Mouse (Mus musculus) embryonic facial prominence, embryonic 11.5 days (tissue): Measurements from ENCODE around the gene Tsfm. TPM values are rescaled to one million over a fixed set of nuclear protein-coding genes. Genes with fewer than 3 reads are reported as not detected.

ENCODE experiments used
- ATAC-seq: fragments of 200-750 bp; cut with Nextera tagmentation; replicated peaks from 2 replicates; pipeline ENCODE4 v1.8.0; 2017; ENCODE audit warnings: low read depth; ENCODE audit not compliant: insufficient number of reproducible peaks, low FRiP score, low TSS enrichment
- DNase-seq: peaks from one replicate; pipeline ENCODE4 v3.0.0-alpha.2; 2015; ENCODE audit warnings: low spot score
- H3K27ac ChIP-seq: fragments of 300-500 bp; sonication (generic); replicated peaks from 2 replicates; pipeline ENCODE4 v1.5.1; 2014; ENCODE audit warnings: mild to moderate bottlenecking, low read depth, low read length, control low read depth
- H3K27me3 ChIP-seq: fragments of 300-500 bp; sonication (generic); 2 replicates; pipeline ENCODE4 v1.6.1; 2014; ENCODE audit warnings: mild to moderate bottlenecking, low read length, moderate library complexity, mixed read lengths; ENCODE audit not compliant: control insufficient read depth, insufficient read depth
- H3K36me3 ChIP-seq: fragments of 300-500 bp; sonication (generic); replicated peaks from 2 replicates; pipeline ENCODE4 v1.6.1; 2014; ENCODE audit warnings: low read depth, mild to moderate bottlenecking, low read length, moderate library complexity, mixed read lengths; ENCODE audit not compliant: control insufficient read depth, insufficient read depth
- H3K4me1 ChIP-seq: fragments of 300-500 bp; sonication (generic); 2 replicates; pipeline ENCODE4 v1.6.1; 2014; ENCODE audit warnings: low read length, mixed read lengths; ENCODE audit not compliant: control insufficient read depth, insufficient read depth
- H3K4me2 ChIP-seq: fragments of 300-500 bp; sonication (generic); 2 replicates; pipeline ENCODE4 v1.6.1; 2014; ENCODE audit warnings: low read depth, mild to moderate bottlenecking, control low read depth, low read length, moderate library complexity
- H3K4me3 ChIP-seq: fragments of 300-500 bp; sonication (generic); 2 replicates; pipeline ENCODE4 v1.5.1; 2014; ENCODE audit warnings: low read depth, low read length, control low read depth
- H3K9ac ChIP-seq: fragments of 300-500 bp; sonication (generic); replicated peaks from 2 replicates; pipeline ENCODE4 v1.6.1; 2014; ENCODE audit warnings: mild to moderate bottlenecking, control low read depth, low read length
- H3K9me3 ChIP-seq: fragments of 300-500 bp; sonication (generic); replicated peaks from 2 replicates; pipeline ENCODE4 v1.6.1; 2016; ENCODE audit warnings: mild to moderate bottlenecking, low read length, inconsistent platforms, mixed read lengths; ENCODE audit not compliant: control insufficient read depth
- WGBS: fragments of 180-500 bp; shearing (Covaris S2); extraction: QIAGEN DNeasy Blood & Tissue Kit; methylation state at CpG from one replicate; pipeline ENCODE4 v1.1.7; 2014; 5-methylcytosine and 5-hydroxymethylcytosine counted together
- polyA plus RNA-seq: library from polyadenylated mRNA; unstranded; fragments of >200 nt; fragmentation: Nextera tagmentation; extraction: Ambion mirVana; gene quantifications from 2 replicates; pipeline ENCODE4 v1.2.1, GENCODE M21; 2014

Tsfm gene
- polyA plus RNA-seq, 1 experiment from 2014 or later: 88.5 TPM

GRCm38 (mm10) chr10:126972051-126972725, 58.5 kb downstream of the Tsfm start:
- 5% methylated on average over 13 of the region's 13 CpGs for WGBS
- H3K4me2 ChIP-seq: peak overlapping the region; percentile 36
- ATAC-seq: peak; percentile 81
- DNase-seq: peak; percentile 86
- peak overlapping the region; percentile 28 for H3K27ac ChIP-seq
- no peaks in the 10 kb centered on the region for H3K9me3 ChIP-seq
- H3K36me3 ChIP-seq: no peaks in the 10 kb centered on the region
- peaks cover 5% of the 10 kb centered on the region for H3K4me1 ChIP-seq
- H3K4me3 ChIP-seq: 0 out of 2 replicates have a peak overlapping the region, but pooled peaks have one; percentile 7
- H3K9ac ChIP-seq: 0 out of 2 replicates have a peak overlapping the region, but pooled peaks have one; percentile 19
- H3K27me3 ChIP-seq: no peaks in the 10 kb centered on the region

- ATAC-seq (peak; percentile 44; the same call in 1 of the 2 replicates), DNase-seq (peak; percentile 28)
- Histone ChIP-seq H3K9ac (no peak overlapping the region), H3K4me3 (0 out of 2 replicates have a peak overlapping the region, but pooled peaks have one; percentile 7), H3K4me2 (peak overlapping the region; percentile 36), H3K27ac (peak overlapping the region; percentile 28; the same call in 1 of the 2 replicates), H3K36me3 (no peaks in the 10 kb centered on the region), H3K9me3 (no peaks in the 10 kb centered on the region), H3K27me3 (no peaks in the 10 kb centered on the region), H3K4me1 (peaks cover 5% of the 10 kb centered on the region)
- WGBS: 2% methylated on average over 12 of the region's 12 CpGs
These were observed 59.1 kb downstream of the Tsfm start for GRCm38 (mm10) chr10:126971363-126972050.

- H3K4me1 ChIP-seq: peaks cover 3% of the 10 kb centered on the region; the same call in 1 of the 2 replicates
- H3K36me3 ChIP-seq: no peaks in the 10 kb centered on the region
- H3K27me3 ChIP-seq: no peaks in the 10 kb centered on the region
- no peak overlapping the region for H3K4me2 ChIP-seq
- no peaks in the 10 kb centered on the region for H3K9me3 ChIP-seq
- ATAC-seq: no peak
- DNase-seq: no peak
- H3K4me3 ChIP-seq: no peak overlapping the region
- no peak overlapping the region for H3K27ac ChIP-seq
- H3K9ac ChIP-seq: no peak overlapping the region
- WGBS: 88% methylated on average over 8 of the region's 8 CpGs
These were observed 66.8 kb downstream of the Tsfm start for GRCm38 (mm10) chr10:126963821-126964220.

GRCm38 (mm10) chr10:126962966-126963330, 67.7 kb downstream of the Tsfm start:
- 35% methylated on average over 6 of the region's 6 CpGs for WGBS
- no peak overlapping the region for H3K4me3 ChIP-seq
- no peaks in the 10 kb centered on the region for H3K27me3 ChIP-seq
- no peak for ATAC-seq
- H3K9me3 ChIP-seq: no peaks in the 10 kb centered on the region
- no peak overlapping the region; the same call in 1 of the 2 replicates for H3K9ac ChIP-seq
- no peak overlapping the region for H3K27ac ChIP-seq
- no peak for DNase-seq
- peaks cover 3% of the 10 kb centered on the region; the same call in 1 of the 2 replicates for H3K4me1 ChIP-seq
- H3K36me3 ChIP-seq: no peaks in the 10 kb centered on the region
- no peak overlapping the region for H3K4me2 ChIP-seq

GRCm38 (mm10) chr10:126962271-126962965, 68.2 kb downstream of the Tsfm start:
- no peak overlapping the region for H3K4me3 ChIP-seq
- no peaks in the 10 kb centered on the region for H3K36me3 ChIP-seq
- DNase-seq (peak; percentile 62), ATAC-seq (no peak)
- H3K4me1 ChIP-seq: peaks cover 6% of the 10 kb centered on the region
- no peaks in the 10 kb centered on the region for H3K27me3 ChIP-seq
- H3K4me2 ChIP-seq: no peak overlapping the region; the same call in 1 of the 2 replicates
- WGBS: 26% methylated on average over 15 of the region's 15 CpGs
- no peak overlapping the region; the same call in 1 of the 2 replicates for H3K27ac ChIP-seq
- peak overlapping the region; percentile 25; the same call in 1 of the 2 replicates for H3K9ac ChIP-seq
- H3K9me3 ChIP-seq: no peaks in the 10 kb centered on the region

GRCm38 (mm10) chr10:126961757-126962156, 68.9 kb downstream of the Tsfm start:
- no peaks in the 10 kb centered on the region for H3K9me3 ChIP-seq
- H3K4me1 ChIP-seq: peaks cover 10% of the 10 kb centered on the region
- no peak overlapping the region for H3K4me2 ChIP-seq
- ATAC-seq (no peak), DNase-seq (no peak)
- no peaks in the 10 kb centered on the region for H3K27me3 ChIP-seq
- no peak overlapping the region for H3K4me3 ChIP-seq
- no peaks in the 10 kb centered on the region for H3K36me3 ChIP-seq
- H3K27ac ChIP-seq: no peak overlapping the region; the same call in 1 of the 2 replicates
- H3K9ac ChIP-seq: 0 out of 2 replicates have a peak overlapping the region, but pooled peaks have one; percentile 25
- WGBS: 65% methylated on average over 10 of the region's 10 CpGs
